Mouse (Mus musculus): Measurements from ENCODE around the gene Gm38394.
A peak's percentile ranks its signal among the peaks of the same experiment; 100 is the strongest.

DNA sequence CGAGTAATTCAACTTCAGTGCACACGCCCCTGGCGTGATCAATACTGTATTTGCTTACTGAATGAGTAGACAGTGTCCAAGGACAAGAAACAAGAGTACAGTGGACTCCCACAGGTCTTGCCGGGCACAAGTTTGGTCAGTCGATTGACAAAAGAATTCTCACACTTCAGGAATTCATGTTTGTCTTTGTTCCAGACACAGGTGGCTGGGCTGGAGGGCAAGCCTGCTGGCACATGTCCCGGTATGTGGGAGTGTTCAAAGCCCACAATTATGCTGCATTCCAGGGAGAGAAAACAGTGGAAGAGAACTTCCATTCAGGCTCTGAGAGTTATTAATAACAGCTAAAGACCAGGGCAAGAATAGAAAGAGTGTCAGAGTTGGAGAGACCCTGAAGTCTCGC, 34.8 kb upstream of the Gm38394 start:
- TF ChIP-seq POLR2A (IDR thresholded peaks at IDR 0.05; ENCODE audit: insufficient read depth, low read length) (no peak), CTCF (IDR thresholded peaks at IDR 0.05; ENCODE audit: low read depth, low read length) (no peak), EP300 (IDR thresholded peaks at IDR 0.05; ENCODE audit: insufficient read depth, low read depth, low read length) (peak; percentile 92)
